Mouse (Mus musculus): ENCODE data around the gene Zdhhc6. TPM values are rescaled to one million over a fixed set of nuclear protein-coding genes. Genes with fewer than 3 reads are reported as not detected.

Zdhhc6 gene
- polyA plus RNA-seq, 1 experiment = 10.8 TPM

- TF ChIP-seq CTCF (IDR thresholded peaks at IDR 0.05; ENCODE audit: insufficient read depth, low read length) (no peak), POLR2A (IDR thresholded peaks at IDR 0.05; ENCODE audit: borderline replicate concordance, extremely low read depth, low read depth, low read length) (no peak)
- peaks cover 11% of the 10 kb centered on the region for H3K4me1 ChIP-seq (ENCODE audit: control insufficient read depth, insufficient read depth, low read length)
- WGBS = 46% methylated on average over 3 of the region's 3 CpGs
- DNase-seq = no peak
- H3K4me3 ChIP-seq (replicated peaks; ENCODE audit: extremely low read depth, low read depth, low read length) = no peak overlapping the region
Measured at GRCm38 (mm10) chr19:55271448-55271847, 44.4 kb downstream of the Zdhhc6 start.

GRCm38 (mm10) chr19:55269051-55269450, 46.8 kb downstream of the Zdhhc6 start:
- 48% methylated on average over 5 of the region's 5 CpGs for whole genome bisulfite sequencing
- DNase-seq = no peak
- TF ChIP-seq POLR2A (IDR thresholded peaks at IDR 0.05; ENCODE audit: borderline replicate concordance, extremely low read depth, low read depth, low read length) (no peak), CTCF (IDR thresholded peaks at IDR 0.05; ENCODE audit: insufficient read depth, low read length) (no peak)
- Histone ChIP-seq H3K4me3 (replicated peaks; ENCODE audit: extremely low read depth, low read depth, low read length) (no peak overlapping the region), H3K4me1 (ENCODE audit: control insufficient read depth, insufficient read depth, low read length) (peaks cover 13% of the 10 kb centered on the region)

GRCm38 (mm10) chr19:55268150-55268549, 47.7 kb downstream of the Zdhhc6 start:
- 51% methylated on average over 3 of the region's 3 CpGs for WGBS
- no peak overlapping the region for H3K4me3 ChIP-seq (replicated peaks; ENCODE audit: extremely low read depth, low read depth, low read length)
- TF ChIP-seq POLR2A (IDR thresholded peaks at IDR 0.05; ENCODE audit: borderline replicate concordance, extremely low read depth, low read depth, low read length) (no peak), CTCF (IDR thresholded peaks at IDR 0.05; ENCODE audit: insufficient read depth, low read length) (no peak)
- DNase-seq = no peak
- peaks cover 13% of the 10 kb centered on the region for H3K4me1 ChIP-seq (ENCODE audit: control insufficient read depth, insufficient read depth, low read length)

GRCm38 (mm10) chr19:55266786-55267185, 49.0 kb downstream of the Zdhhc6 start:
- Histone ChIP-seq H3K4me1 (ENCODE audit: control insufficient read depth, insufficient read depth, low read length) (peaks cover 13% of the 10 kb centered on the region), H3K4me3 (replicated peaks; ENCODE audit: extremely low read depth, low read depth, low read length) (no peak overlapping the region)
- 70% methylated on average over 3 of the region's 3 CpGs for WGBS
- TF ChIP-seq CTCF (IDR thresholded peaks at IDR 0.05; ENCODE audit: insufficient read depth, low read length) (no peak), POLR2A (IDR thresholded peaks at IDR 0.05; ENCODE audit: borderline replicate concordance, extremely low read depth, low read depth, low read length) (no peak)
- no peak for DNase-seq

GRCm38 (mm10) chr19:55265269-55265668, 50.6 kb downstream of the Zdhhc6 start:
- TF ChIP-seq POLR2A (IDR thresholded peaks at IDR 0.05; ENCODE audit: borderline replicate concordance, extremely low read depth, low read depth, low read length) (no peak), CTCF (IDR thresholded peaks at IDR 0.05; ENCODE audit: insufficient read depth, low read length) (no peak)
- DNase-seq = no peak
- 67% methylated on average over 3 of the region's 3 CpGs for WGBS
- Histone ChIP-seq H3K4me3 (replicated peaks; ENCODE audit: extremely low read depth, low read depth, low read length) (no peak overlapping the region), H3K4me1 (ENCODE audit: control insufficient read depth, insufficient read depth, low read length) (peaks cover 18% of the 10 kb centered on the region)

- no peak overlapping the region for H3K4me3 ChIP-seq (replicated peaks; ENCODE audit: extremely low read depth, low read depth, low read length)
- 33% methylated on average over 12 of the region's 12 CpGs for WGBS
- TF ChIP-seq POLR2A (IDR thresholded peaks at IDR 0.05; ENCODE audit: borderline replicate concordance, extremely low read depth, low read depth, low read length) (no peak), CTCF (IDR thresholded peaks at IDR 0.05; ENCODE audit: insufficient read depth, low read length) (no peak)
Measured at GRCm38 (mm10) chr19:55260389-55261184, 55.2 kb downstream of the Zdhhc6 start.

GRCm38 (mm10) chr19:55258514-55258913, 57.3 kb downstream of the Zdhhc6 start:
- no peak for DNase-seq
- no peak for TF ChIP-seq CTCF (IDR thresholded peaks at IDR 0.05; ENCODE audit: insufficient read depth, low read length)
- no peak for TF ChIP-seq POLR2A (IDR thresholded peaks at IDR 0.05; ENCODE audit: borderline replicate concordance, extremely low read depth, low read depth, low read length)
- Histone ChIP-seq H3K4me1 (ENCODE audit: control insufficient read depth, insufficient read depth, low read length) (peaks cover 29% of the 10 kb centered on the region), H3K4me3 (replicated peaks; ENCODE audit: extremely low read depth, low read depth, low read length) (no peak overlapping the region)
- WGBS = 78% methylated on average over 5 of the region's 5 CpGs

More at GRCm38 (mm10) chr19:55260389-55261184, 55.2 kb downstream of the Zdhhc6 start:
- no peak for DNase-seq
- H3K4me1 ChIP-seq (ENCODE audit: control insufficient read depth, insufficient read depth, low read length) = peaks cover 28% of the 10 kb centered on the region

GRCm38 (mm10) chr19:55257656-55258375, 58.0 kb downstream of the Zdhhc6 start:
- Histone ChIP-seq H3K4me3 (replicated peaks; ENCODE audit: extremely low read depth, low read depth, low read length) (no peak overlapping the region), H3K4me1 (ENCODE audit: control insufficient read depth, insufficient read depth, low read length) (peaks cover 29% of the 10 kb centered on the region)
- 54% methylated on average over 5 of the region's 5 CpGs for WGBS
- DNase-seq = peak; percentile 55
- TF ChIP-seq POLR2A (IDR thresholded peaks at IDR 0.05; ENCODE audit: borderline replicate concordance, extremely low read depth, low read depth, low read length) (no peak), CTCF (IDR thresholded peaks at IDR 0.05; ENCODE audit: insufficient read depth, low read length) (no peak)

- H3K4me3 ChIP-seq (replicated peaks; ENCODE audit: extremely low read depth, low read depth, low read length) = no peak overlapping the region
- peaks cover 29% of the 10 kb centered on the region for H3K4me1 ChIP-seq (ENCODE audit: control insufficient read depth, insufficient read depth, low read length)
- WGBS = 48% methylated on average over 9 of the region's 9 CpGs
- TF ChIP-seq CTCF (IDR thresholded peaks at IDR 0.05; ENCODE audit: insufficient read depth, low read length) = no peak
- no peak for TF ChIP-seq POLR2A (IDR thresholded peaks at IDR 0.05; ENCODE audit: borderline replicate concordance, extremely low read depth, low read depth, low read length)
- no peak for DNase-seq
Measured at GRCm38 (mm10) chr19:55256156-55256555, 59.7 kb downstream of the Zdhhc6 start.

All from lung, adult 2 months (tissue).